Mouse (Mus musculus) ES-Bruce4 (cell line): Measurements from ENCODE around the gene Spint3. TPM values are rescaled to one million over a fixed set of nuclear protein-coding genes. Genes with fewer than 3 reads are reported as not detected.
"Not testable (repeated sequence)": the region's sequence is repeated elsewhere in the genome, so short reads cannot be mapped to it uniquely, and the experiment has no call there.

Source experiments
- H3K27ac ChIP-seq: 2 replicates; pipeline ENCODE4 v1.5.1; 2012; ENCODE audit warnings: low read length, inconsistent platforms; ENCODE audit not compliant: insufficient read depth
- H3K27me3 ChIP-seq: 2 replicates; pipeline ENCODE4 v1.6.1; 2012; ENCODE audit warnings: mild to moderate bottlenecking, low read length, inconsistent platforms; ENCODE audit not compliant: control insufficient read depth, poor library complexity, insufficient read depth, severe bottlenecking
- H3K36me3 ChIP-seq: 2 replicates; pipeline ENCODE4 v1.6.1; 2012; ENCODE audit warnings: inconsistent platforms, mild to moderate bottlenecking, low read length, moderate library complexity; ENCODE audit not compliant: control insufficient read depth, poor library complexity, insufficient read depth, severe bottlenecking
- H3K4me1 ChIP-seq: one replicate; pipeline ENCODE4 v1.8.1; 2011; ENCODE audit warnings: low read length; ENCODE audit not compliant: control insufficient read depth, insufficient read depth
- H3K4me3 ChIP-seq: 2 replicates; pipeline ENCODE4 v1.5.1; 2011; ENCODE audit warnings: low read depth, mild to moderate bottlenecking, low read length
- H3K9ac ChIP-seq: 2 replicates; pipeline ENCODE4 v1.6.1; 2012; ENCODE audit warnings: low read depth, mild to moderate bottlenecking, inconsistent platforms; ENCODE audit not compliant: poor library complexity, severe bottlenecking
- H3K9me3 ChIP-seq: replicated peaks from 2 replicates; pipeline ENCODE4 v1.6.1; 2012; ENCODE audit warnings: mild to moderate bottlenecking, low read length, inconsistent platforms; ENCODE audit not compliant: control insufficient read depth, poor library complexity, insufficient read depth, severe bottlenecking
- CTCF ChIP-seq: IDR thresholded peaks from one replicate; pipeline ENCODE4 v1.8.1; 2011; ENCODE audit warnings: low read depth, low read length
- EP300 ChIP-seq: IDR thresholded peaks from 2 replicates; pipeline ENCODE4 v1.6.1; 2011; ENCODE audit warnings: low read depth, low read length; ENCODE audit not compliant: insufficient read depth
- POLR2A ChIP-seq: IDR thresholded peaks from one replicate; pipeline ENCODE4 v1.8.1; 2011; ENCODE audit warnings: low read length; ENCODE audit not compliant: insufficient read depth
- polyA plus RNA-seq: library from polyadenylated mRNA; stranded (reverse); fragments of >200 nt; gene quantifications from 2 replicates; pipeline ENCODE4 v1.2.4, GENCODE M21; 2011; ENCODE audit warnings: low read depth; ENCODE audit not compliant: missing spikeins, insufficient read depth, insufficient read length

Gene Spint3
- polyA plus RNA-seq = not detected in 2 replicates

- H3K27me3 ChIP-seq, H3K4me3 ChIP-seq, H3K36me3 ChIP-seq, H3K27ac ChIP-seq, H3K4me1 ChIP-seq, H3K9me3 ChIP-seq, H3K9ac ChIP-seq: not testable (repeated sequence)
Measured at GRCm38 (mm10) chr2:164573359-164573758, at the start of gene Spint3. Spint3 (minus strand) TSS chr2:164573459.

DNA sequence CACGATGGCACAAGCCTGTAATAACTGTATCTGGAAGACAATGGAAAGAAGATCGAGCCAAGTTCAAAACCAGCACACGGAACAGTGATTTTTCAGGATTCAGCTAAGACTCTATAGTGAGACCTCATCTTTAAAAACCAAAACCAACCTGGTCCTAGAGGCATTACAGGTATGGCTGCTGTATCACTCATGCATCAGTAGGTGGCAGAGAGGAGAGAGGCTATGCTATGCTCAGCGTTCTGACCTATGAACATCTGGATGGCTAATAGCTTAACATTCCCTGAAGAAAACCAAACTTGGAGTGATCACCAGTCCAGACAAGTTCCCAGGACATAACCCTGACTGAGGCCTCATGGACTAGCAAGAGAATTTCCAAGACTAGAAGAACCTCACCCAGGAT lies 48.5 kb upstream of the Spint3 start:
- Histone ChIP-seq H3K36me3 (no peaks in the 10 kb centered on the region), H3K9ac (no peak overlapping the region), H3K9me3 (no peaks in the 10 kb centered on the region), H3K27ac (no peak overlapping the region), H3K4me3 (no peak overlapping the region), H3K27me3 (no peaks in the 10 kb centered on the region), H3K4me1 (no peaks in the 10 kb centered on the region)
- TF ChIP-seq EP300 (no peak), POLR2A (no peak), CTCF (no peak)

DNA sequence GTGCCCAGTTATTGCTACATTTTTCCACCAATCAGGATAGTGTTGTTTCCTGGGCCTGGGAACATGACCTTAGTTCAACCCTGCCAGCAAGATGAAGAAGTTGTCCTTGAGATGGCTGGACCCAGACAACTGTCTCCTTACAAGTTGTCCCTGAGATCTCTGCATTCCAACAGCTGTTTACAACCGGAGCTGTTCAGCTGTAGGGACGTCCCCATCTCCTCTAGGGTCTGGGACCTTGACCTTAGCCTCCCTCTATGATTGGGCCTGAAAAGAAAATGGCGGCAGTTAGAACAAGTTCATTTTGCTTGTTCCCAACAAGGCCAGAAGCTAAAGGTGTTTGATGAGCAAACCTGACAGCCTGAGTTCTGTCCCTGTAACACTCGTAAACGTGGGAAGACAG lies 45.8 kb upstream of the Spint3 start:
- Histone ChIP-seq H3K4me1 (no peaks in the 10 kb centered on the region), H3K9ac (no peak overlapping the region), H3K27me3 (no peaks in the 10 kb centered on the region), H3K36me3 (no peaks in the 10 kb centered on the region), H3K4me3 (no peak overlapping the region), H3K27ac (no peak overlapping the region), H3K9me3 (no peaks in the 10 kb centered on the region)
- TF ChIP-seq CTCF (no peak), EP300 (no peak), POLR2A (no peak)

- Histone ChIP-seq H3K27ac (no peak overlapping the region), H3K27me3 (no peaks in the 10 kb centered on the region), H3K9ac (no peak overlapping the region), H3K4me3 (no peak overlapping the region), H3K4me1 (no peaks in the 10 kb centered on the region), H3K9me3 (no peaks in the 10 kb centered on the region), H3K36me3 (no peaks in the 10 kb centered on the region)
- TF ChIP-seq POLR2A = no peak
- TF ChIP-seq CTCF = no peak
- no peak for TF ChIP-seq EP300
Measured at GRCm38 (mm10) chr2:164615386-164615785, 42.1 kb upstream of the Spint3 start.

DNA sequence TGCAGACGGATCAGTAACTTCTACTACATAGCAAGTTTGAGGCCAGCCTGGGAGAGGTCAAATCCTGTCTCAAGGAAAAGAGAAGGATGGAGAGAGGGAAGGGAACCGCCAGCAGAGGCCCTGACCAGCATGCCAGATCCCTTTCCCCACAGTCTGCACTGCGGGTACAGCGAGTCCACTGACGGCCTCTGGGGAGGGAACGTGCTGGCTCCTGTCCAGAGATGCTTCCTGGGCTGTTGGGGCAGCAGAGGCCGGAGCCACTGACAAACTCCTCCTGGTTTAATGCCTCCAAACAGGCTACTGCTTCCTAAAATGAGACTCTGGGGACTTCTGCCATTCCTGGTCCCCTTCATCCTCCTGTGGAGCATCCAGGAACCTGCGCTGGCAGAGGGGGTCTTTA lies 40.2 kb upstream of the Spint3 start, which contains the start of the genes Wfdc6b and Wfdc8:
TSS of gene Wfdc6b (plus strand) at position 52 of the 400 bp plus-strand sequence.
TSS of gene Wfdc8 (minus strand) at position 156 of the 400 bp plus-strand sequence.
- H3K9ac ChIP-seq, H3K4me3 ChIP-seq, H3K4me1 ChIP-seq, H3K27me3 ChIP-seq, H3K36me3 ChIP-seq, H3K27ac ChIP-seq, H3K9me3 ChIP-seq: not testable (repeated sequence)

- no peak overlapping the region for H3K4me3 ChIP-seq
- H3K36me3 ChIP-seq = no peaks in the 10 kb centered on the region
- TF ChIP-seq CTCF (no peak), POLR2A (no peak), EP300 (no peak)
- H3K4me1 ChIP-seq = no peaks in the 10 kb centered on the region
- H3K27me3 ChIP-seq = no peaks in the 10 kb centered on the region
- H3K9me3 ChIP-seq = no peaks in the 10 kb centered on the region; the same call in 1 of the 2 replicates
- H3K9ac ChIP-seq = no peak overlapping the region
- no peak overlapping the region for H3K27ac ChIP-seq
Measured at GRCm38 (mm10) chr2:164608781-164609180, 35.5 kb upstream of the Spint3 start.

DNA sequence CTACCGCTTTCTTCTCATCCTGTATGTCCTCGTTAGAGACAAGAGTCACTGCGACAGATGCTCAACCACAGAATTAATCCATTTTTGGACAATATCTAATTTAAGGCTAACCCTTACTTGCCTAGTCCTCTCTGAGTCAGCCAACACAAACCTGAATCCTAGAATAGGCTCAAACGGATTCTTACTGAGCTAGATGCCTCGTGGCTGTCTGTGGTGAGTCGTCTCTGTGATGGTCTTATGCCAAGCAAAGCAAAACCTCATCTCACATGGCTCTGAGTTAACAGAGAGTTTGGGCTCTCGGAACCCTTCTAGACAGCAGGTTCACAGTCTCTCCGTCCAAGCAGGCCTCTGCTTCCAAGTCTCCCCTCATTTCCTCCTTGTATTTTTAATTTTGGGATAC lies 31.2 kb upstream of the Spint3 start:
- TF ChIP-seq POLR2A = no peak
- no peak for TF ChIP-seq EP300
- no peak for TF ChIP-seq CTCF
- Histone ChIP-seq H3K36me3 (no peaks in the 10 kb centered on the region), H3K9ac (no peak overlapping the region), H3K27me3 (no peaks in the 10 kb centered on the region), H3K4me3 (no peak overlapping the region), H3K4me1 (no peaks in the 10 kb centered on the region), H3K27ac (no peak overlapping the region), H3K9me3 (no peaks in the 10 kb centered on the region; the same call in 1 of the 2 replicates)
